Mouse (Mus musculus) heart, adult 2 months (tissue): ENCODE measurements around the gene Cntln.

Experiments
- CTCF ChIP-seq: fragments of 200-600 bp; IDR thresholded peaks from 2 replicates; pipeline ENCODE4 v1.8.1; 2022; ENCODE audit warnings: antibody characterized with exemption, mild to moderate bottlenecking, moderate library complexity
- EP300 ChIP-seq: fragments of 200-500 bp; IDR thresholded peaks from 2 replicates; pipeline ENCODE4 v1.6.1; 2011; ENCODE audit warnings: low read depth, low read length, control low read depth; ENCODE audit not compliant: insufficient read depth
- POLR2A ChIP-seq: fragments of 200-500 bp; IDR thresholded peaks from 2 replicates; pipeline ENCODE4 v1.6.1; 2011; ENCODE audit warnings: mild to moderate bottlenecking, low read depth, low read length, control low read depth; ENCODE audit not compliant: insufficient read depth

DNA sequence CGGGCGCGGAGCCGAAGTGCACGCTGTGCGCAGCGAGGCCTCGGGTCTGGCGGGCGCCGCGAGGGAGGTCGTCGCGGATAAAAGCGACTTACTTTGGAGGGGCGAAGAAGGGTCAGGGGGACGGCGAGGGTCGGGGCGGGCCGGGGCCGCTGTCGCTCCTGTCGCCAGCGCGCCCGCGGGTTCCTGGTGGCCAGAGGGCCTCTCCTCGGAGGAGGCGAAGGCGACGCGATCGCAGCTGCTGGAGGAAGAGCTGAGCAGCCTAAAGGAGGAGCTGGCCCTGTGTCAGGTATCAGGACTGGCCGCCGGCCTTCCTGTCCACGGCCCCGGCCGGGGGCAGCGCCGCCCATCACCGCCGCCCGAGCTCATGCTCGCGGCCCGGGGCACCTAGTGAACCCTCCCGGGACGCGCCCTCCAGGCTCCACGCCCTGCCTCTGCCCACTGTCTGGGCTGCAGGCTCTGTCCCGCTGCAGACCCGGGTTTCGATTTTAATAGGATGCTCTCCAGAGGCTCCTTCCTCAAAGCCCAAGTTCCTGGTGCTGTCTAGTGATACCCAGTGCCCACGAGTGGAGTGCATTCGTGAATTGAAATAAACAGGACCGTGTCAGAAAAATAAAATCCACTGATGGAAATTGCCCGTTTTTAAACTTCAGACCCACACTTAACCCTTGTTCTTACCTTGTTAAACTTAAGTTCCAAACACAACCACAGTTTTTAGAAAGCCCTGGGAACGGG, 596 bp downstream of the Cntln start:
- TF ChIP-seq POLR2A, result no peak
- no peak for TF ChIP-seq CTCF
- no peak for TF ChIP-seq EP300
